Mouse (Mus musculus) limb, embryonic 13.5 days (tissue): ENCODE results near the gene Crybb1. TPM values are rescaled to one million over a fixed set of nuclear protein-coding genes. Genes with fewer than 3 reads are reported as not detected.

Source experiments
- ATAC-seq: fragments of 200-750 bp; cut with Nextera tagmentation; 2 replicates; pipeline ENCODE4 v1.8.0; 2017; ENCODE audit warnings: low read depth, moderate number of reproducible peaks, moderate TSS enrichment; ENCODE audit not compliant: low FRiP score
- H3K27ac ChIP-seq: fragments of 300-500 bp; sonication (generic); 2 replicates; pipeline ENCODE4 v1.5.1; 2015; ENCODE audit warnings: inconsistent platforms, mild to moderate bottlenecking, moderate library complexity
- H3K27me3 ChIP-seq: fragments of 300-500 bp; sonication (generic); 2 replicates; pipeline ENCODE4 v1.6.1; 2015; ENCODE audit warnings: mild to moderate bottlenecking, inconsistent platforms
- H3K36me3 ChIP-seq: fragments of 300-500 bp; sonication (generic); 2 replicates; pipeline ENCODE4 v1.6.1; 2015; ENCODE audit warnings: inconsistent platforms, mild to moderate bottlenecking, moderate library complexity
- H3K4me1 ChIP-seq: fragments of 300-500 bp; sonication (generic); 2 replicates; pipeline ENCODE4 v1.6.1; 2015; ENCODE audit warnings: inconsistent platforms
- H3K4me2 ChIP-seq: fragments of 300-500 bp; sonication (generic); replicated peaks from 2 replicates; pipeline ENCODE4 v1.6.1; 2015; ENCODE audit warnings: inconsistent platforms, mild to moderate bottlenecking, moderate library complexity
- H3K4me3 ChIP-seq: fragments of 300-500 bp; sonication (generic); 2 replicates; pipeline ENCODE4 v1.5.1; 2015; ENCODE audit warnings: moderate library complexity, mild to moderate bottlenecking, inconsistent platforms
- H3K9ac ChIP-seq: fragments of 300-500 bp; sonication (generic); 2 replicates; pipeline ENCODE4 v1.6.1; 2015; ENCODE audit warnings: mild to moderate bottlenecking, inconsistent platforms
- H3K9me3 ChIP-seq: fragments of 300-500 bp; sonication (generic); 2 replicates; pipeline ENCODE4 v1.6.1; 2016; ENCODE audit warnings: inconsistent platforms
- whole genome bisulfite sequencing: fragments of 180-500 bp; shearing (Covaris S2); methylation state at CpG from one replicate; pipeline ENCODE4 v1.1.7; 2015; 5-methylcytosine and 5-hydroxymethylcytosine counted together
- polyA plus RNA-seq: library from polyadenylated mRNA; unstranded; fragments of >200 nt; fragmentation: Nextera tagmentation; extraction: Ambion mirVana; gene quantifications from 2 replicates; pipeline ENCODE4 v1.2.1, GENCODE M21; 2015

The Crybb1 gene
- polyA plus RNA-seq, 1 experiment from 2014 or later, result 1.5 TPM

DNA sequence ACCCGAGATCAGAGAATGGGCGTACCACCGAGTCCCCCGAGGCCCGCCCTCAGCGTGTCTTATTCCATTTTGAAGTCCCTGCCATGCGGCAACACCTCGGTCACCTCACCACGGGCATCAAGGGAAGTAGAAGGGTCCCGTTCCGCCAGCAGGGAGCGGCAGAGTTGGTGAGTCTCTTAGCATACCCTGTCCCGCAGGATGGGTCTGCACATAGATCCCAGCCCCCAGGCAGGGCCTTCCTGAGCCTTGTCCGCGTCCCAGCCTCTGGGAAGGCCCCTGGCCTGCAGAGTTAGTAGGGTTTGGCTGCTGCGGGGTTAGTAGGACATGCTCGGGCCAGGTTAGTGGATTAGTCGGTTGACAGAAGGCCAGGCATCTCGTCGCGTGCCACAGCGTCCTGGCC lies 38.6 kb upstream of the Crybb1 start:
- 54% methylated on average over 22 of the region's 22 CpGs for WGBS
- Histone ChIP-seq H3K4me1 (peaks cover 35% of the 10 kb centered on the region), H3K27ac (no peak overlapping the region), H3K36me3 (peaks cover 6% of the 10 kb centered on the region; the same call in 1 of the 2 replicates), H3K9ac (no peak overlapping the region), H3K4me2 (no peak overlapping the region), H3K4me3 (no peak overlapping the region), H3K27me3 (peaks cover 18% of the 10 kb centered on the region), H3K9me3 (no peaks in the 10 kb centered on the region)
- ATAC-seq, result no peak

DNA sequence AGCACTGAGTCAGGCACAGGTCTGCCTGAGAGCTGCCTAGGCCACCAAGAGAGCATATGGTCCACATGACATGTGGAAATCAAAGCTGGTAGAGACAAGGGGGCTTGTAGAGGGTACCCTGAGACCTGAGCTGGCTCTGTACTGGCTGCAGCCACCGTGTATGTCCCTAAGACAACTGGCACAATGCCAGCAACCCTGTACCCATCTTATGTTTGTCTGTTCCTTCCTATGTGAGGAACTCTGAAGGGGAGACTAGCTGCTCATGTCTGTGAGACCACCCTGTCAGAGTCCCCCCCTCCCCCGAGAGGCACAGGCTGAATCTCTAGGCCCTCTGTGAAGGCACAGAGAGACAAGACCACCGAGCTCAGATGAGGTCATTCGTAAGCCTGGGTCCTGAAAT lies 36.9 kb upstream of the Crybb1 start:
- Histone ChIP-seq H3K9ac (no peak overlapping the region), H3K27me3 (peaks cover 18% of the 10 kb centered on the region)

DNA sequence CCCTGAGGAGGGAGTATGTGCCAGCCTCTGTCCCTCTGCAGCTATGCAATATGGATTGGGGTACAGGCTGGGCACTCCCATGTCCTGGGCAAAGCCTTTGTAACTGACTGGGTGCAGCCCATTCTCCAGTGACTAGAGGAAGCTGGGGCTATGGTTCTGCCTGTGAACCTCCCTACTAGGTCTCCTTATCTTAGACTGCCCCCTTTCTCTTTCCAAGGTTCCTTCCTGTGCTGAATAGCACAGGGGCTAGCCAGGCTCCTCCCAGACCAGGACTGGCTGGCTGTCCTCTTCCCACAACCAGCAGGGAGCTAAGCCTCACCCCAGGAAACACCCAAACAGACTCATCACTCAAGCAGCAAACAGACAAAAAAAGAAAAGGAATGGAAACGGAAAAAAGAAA lies 36.2 kb upstream of the Crybb1 start:
- Histone ChIP-seq H3K27me3 (peaks cover 22% of the 10 kb centered on the region), H3K4me2 (no peak overlapping the region), H3K9ac (no peak overlapping the region), H3K4me1 (peaks cover 21% of the 10 kb centered on the region), H3K9me3 (no peaks in the 10 kb centered on the region), H3K4me3 (no peak overlapping the region), H3K27ac (no peak overlapping the region), H3K36me3 (peaks cover 14% of the 10 kb centered on the region)
- WGBS, result 46% methylated on average over 1 of the region's 1 CpGs
- no peak for ATAC-seq

More for the DNA sequence above, 36.9 kb upstream of the Crybb1 start:
- no peak overlapping the region for H3K4me3 ChIP-seq
- no peak for ATAC-seq
- WGBS, result 70% methylated on average over 4 of the region's 4 CpGs
- H3K9me3 ChIP-seq, result no peaks in the 10 kb centered on the region
- peaks cover 14% of the 10 kb centered on the region for H3K36me3 ChIP-seq
- H3K4me1 ChIP-seq, result peaks cover 29% of the 10 kb centered on the region
- no peak overlapping the region for H3K27ac ChIP-seq
- H3K4me2 ChIP-seq, result no peak overlapping the region

DNA sequence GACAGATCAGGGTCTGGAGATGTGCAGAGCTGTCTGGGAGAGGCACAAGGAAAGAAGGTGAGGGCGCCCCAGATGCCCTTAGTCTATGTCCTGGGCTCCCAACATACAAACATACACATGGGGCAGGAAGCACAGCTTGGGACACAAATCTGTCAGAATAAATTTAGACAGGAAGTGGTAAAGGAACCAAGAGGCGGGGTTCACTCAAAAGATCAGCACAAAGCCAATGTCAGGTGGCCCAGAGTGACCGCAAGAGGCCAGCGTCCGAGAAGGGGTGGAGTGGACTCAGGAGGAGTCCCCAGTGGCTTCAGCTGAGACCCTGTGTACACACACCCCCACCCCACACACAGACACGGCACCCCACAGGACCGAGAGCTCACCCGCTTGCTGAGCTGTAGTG lies 35.4 kb upstream of the Crybb1 start:
- peaks cover 14% of the 10 kb centered on the region for H3K36me3 ChIP-seq
- no peaks in the 10 kb centered on the region for H3K9me3 ChIP-seq
- peaks cover 17% of the 10 kb centered on the region for H3K4me1 ChIP-seq
- ATAC-seq, result no peak
- H3K4me3 ChIP-seq, result no peak overlapping the region
- H3K27ac ChIP-seq, result no peak overlapping the region
- peaks cover 30% of the 10 kb centered on the region for H3K27me3 ChIP-seq
- no peak overlapping the region for H3K4me2 ChIP-seq
- 84% methylated on average over 8 of the region's 8 CpGs for WGBS
- no peak overlapping the region for H3K9ac ChIP-seq

DNA sequence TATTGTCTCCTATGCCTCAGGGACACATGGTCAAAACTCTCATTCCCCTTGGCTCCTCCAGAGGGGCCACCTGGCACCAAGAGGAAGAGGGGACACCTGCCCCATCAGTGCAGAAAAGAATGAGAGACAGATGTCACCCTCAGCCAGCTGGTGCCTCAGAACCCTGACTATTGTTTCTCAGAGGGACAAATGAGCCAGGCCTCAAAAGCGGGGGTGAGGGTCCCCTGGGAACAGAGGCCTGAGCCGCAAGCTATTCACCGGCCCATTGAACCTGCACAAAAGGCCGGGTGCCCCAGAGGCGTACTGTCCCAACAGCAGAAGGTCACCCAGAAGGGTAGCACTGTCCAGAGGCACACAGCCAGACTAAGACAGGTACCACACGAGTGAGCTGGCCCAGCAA lies 30.0 kb upstream of the Crybb1 start:
- H3K4me1 ChIP-seq, result peaks cover 38% of the 10 kb centered on the region
- H3K27ac ChIP-seq, result no peak overlapping the region
- H3K9me3 ChIP-seq, result no peaks in the 10 kb centered on the region
- no peak for ATAC-seq
- peaks cover 14% of the 10 kb centered on the region for H3K36me3 ChIP-seq
- H3K4me2 ChIP-seq, result no peak overlapping the region
- H3K9ac ChIP-seq, result no peak overlapping the region
- 74% methylated on average over 6 of the region's 6 CpGs for WGBS
- H3K4me3 ChIP-seq, result no peak overlapping the region
- peaks cover 66% of the 10 kb centered on the region for H3K27me3 ChIP-seq

DNA sequence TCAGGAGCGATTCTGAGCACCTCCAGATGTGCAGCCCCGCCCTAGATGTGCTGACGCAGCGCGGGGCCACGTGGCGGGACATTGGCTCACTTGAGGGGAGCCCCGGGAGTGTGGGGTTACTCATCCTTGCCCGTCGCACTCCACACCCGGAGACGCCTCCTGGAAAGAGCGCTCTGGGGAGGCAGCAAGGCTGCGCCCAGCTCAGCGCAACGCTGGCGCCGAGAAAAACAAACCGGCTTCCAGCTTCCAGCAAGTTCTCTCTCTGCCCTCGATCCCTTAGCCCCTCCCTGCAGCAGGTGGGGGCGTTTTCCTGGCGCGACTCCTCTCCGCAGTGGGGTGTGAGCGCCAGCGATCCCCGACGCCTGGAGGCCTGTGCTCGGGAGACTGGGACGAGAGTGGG lies 28.3 kb upstream of the Crybb1 start:
- peaks cover 38% of the 10 kb centered on the region for H3K4me1 ChIP-seq
- peaks cover 82% of the 10 kb centered on the region for H3K27me3 ChIP-seq
- H3K9ac ChIP-seq, result peak overlapping the region; percentile 69
- no peaks in the 10 kb centered on the region for H3K9me3 ChIP-seq
- peaks cover 6% of the 10 kb centered on the region for H3K36me3 ChIP-seq
- peak overlapping the region; percentile 54 for H3K4me3 ChIP-seq
- peak overlapping the region; percentile 86 for H3K4me2 ChIP-seq
- 2% methylated on average over 30 of the region's 30 CpGs for WGBS
- ATAC-seq, result peak; percentile 17; the same call in 1 of the 2 replicates
- no peak overlapping the region for H3K27ac ChIP-seq

DNA sequence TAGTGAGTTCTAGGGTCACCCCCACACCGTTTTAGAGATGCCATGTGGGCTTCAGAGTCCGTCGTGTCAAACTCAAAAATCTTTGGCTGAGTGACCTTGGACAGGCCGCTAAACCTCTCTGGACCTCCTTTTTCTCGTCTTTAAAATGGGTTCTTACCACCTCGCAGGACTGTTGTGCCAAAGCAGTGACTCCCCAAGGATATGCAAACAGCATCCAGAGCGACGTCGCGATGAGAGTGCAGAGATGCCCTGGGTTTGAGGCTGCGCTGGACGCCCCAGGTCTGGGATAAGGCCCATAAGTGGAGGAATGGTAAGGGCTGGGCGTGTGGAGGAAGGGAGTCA lies 27.7 kb upstream of the Crybb1 start:
- H3K36me3 ChIP-seq, result peaks cover under 1% of the 10 kb centered on the region
- WGBS, result 2% methylated on average over 13 of the region's 13 CpGs
- ATAC-seq, result no peak
- H3K9ac ChIP-seq, result peak overlapping the region; percentile 69
- peaks cover 38% of the 10 kb centered on the region for H3K4me1 ChIP-seq
- no peaks in the 10 kb centered on the region for H3K9me3 ChIP-seq
- H3K27me3 ChIP-seq, result peaks cover 82% of the 10 kb centered on the region
- H3K4me3 ChIP-seq, result peak overlapping the region; percentile 54
- no peak overlapping the region for H3K27ac ChIP-seq
- peak overlapping the region; percentile 86 for H3K4me2 ChIP-seq

DNA sequence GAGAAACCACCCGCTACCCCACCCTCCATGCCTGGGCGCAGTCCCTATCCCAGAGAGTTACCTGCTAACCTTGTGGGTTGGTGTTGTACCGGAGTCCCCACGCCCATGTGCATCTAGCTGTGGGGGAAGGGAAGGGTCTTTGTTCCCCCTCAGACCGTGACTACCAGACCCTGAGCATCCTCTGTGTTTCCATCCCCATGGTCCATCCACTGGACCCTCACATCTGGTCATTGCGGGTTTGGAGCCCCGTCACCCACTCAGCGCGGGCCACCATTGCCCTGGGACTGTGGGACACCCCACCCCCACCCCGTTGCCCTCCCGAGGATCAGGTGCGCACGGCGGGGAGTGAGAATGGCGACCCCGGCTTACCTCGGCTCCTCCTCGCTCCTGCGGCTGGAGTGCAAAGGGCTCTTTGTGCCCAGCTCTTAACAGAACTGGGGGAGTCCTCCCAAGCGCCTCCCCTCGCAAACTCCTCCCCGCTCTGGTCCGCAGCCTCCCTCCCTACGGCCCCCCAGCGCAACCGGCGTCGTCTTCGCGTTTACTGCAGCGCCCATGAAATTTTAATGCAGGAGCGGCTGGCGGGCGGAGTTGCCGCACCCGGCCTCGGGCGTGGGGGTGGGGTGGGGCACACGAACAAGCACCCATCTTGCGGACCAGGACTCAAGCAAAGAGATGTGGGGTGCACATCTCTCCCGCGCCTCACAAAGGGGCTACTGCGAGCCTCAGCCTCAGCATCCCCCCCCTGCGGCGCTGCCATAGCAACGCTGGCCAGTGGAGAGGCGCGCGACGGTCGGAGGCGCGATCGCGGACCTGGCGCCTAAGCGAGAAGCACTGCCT lies 27.2 kb upstream of the Crybb1 start:
- no peaks in the 10 kb centered on the region; the same call in 1 of the 2 replicates for H3K36me3 ChIP-seq
- ATAC-seq, result peak; percentile 60
- peak overlapping the region; percentile 69 for H3K9ac ChIP-seq
- H3K4me1 ChIP-seq, result peaks cover 38% of the 10 kb centered on the region
- no peak overlapping the region for H3K27ac ChIP-seq
- peak overlapping the region; percentile 86 for H3K4me2 ChIP-seq
- peak overlapping the region; percentile 54 for H3K4me3 ChIP-seq
- H3K9me3 ChIP-seq, result no peaks in the 10 kb centered on the region
- 1% methylated on average over 57 of the region's 57 CpGs for WGBS
- H3K27me3 ChIP-seq, result peaks cover 82% of the 10 kb centered on the region

DNA sequence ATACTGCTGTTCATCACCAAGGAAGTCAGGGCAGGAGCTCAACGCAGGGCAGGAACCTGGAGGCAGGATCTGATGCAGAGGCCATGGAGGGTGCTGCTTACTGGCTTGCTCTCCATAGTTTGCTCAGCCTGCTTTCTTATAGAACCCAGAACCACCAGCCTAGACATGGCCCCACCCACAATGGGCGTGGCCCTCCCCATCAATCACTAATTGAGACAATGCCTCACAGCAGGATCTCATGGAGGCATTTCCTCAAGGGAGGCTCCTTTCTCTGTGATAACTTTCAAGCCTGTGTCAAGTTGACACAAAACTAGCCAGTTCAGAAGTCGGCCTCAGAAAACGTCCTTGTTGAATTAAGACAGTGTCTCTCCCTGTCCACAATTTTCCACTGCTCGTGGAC lies 19.8 kb upstream of the Crybb1 start:
- no peak overlapping the region for H3K27ac ChIP-seq
- no peak overlapping the region for H3K4me2 ChIP-seq
- ATAC-seq, result no peak
- H3K9ac ChIP-seq, result no peak overlapping the region
- H3K4me1 ChIP-seq, result peaks cover 10% of the 10 kb centered on the region
- no peaks in the 10 kb centered on the region for H3K9me3 ChIP-seq
- no peak overlapping the region for H3K4me3 ChIP-seq
- peaks cover 58% of the 10 kb centered on the region for H3K27me3 ChIP-seq
- no peaks in the 10 kb centered on the region for H3K36me3 ChIP-seq
- WGBS, result 74% methylated on average over 5 of the region's 5 CpGs

DNA sequence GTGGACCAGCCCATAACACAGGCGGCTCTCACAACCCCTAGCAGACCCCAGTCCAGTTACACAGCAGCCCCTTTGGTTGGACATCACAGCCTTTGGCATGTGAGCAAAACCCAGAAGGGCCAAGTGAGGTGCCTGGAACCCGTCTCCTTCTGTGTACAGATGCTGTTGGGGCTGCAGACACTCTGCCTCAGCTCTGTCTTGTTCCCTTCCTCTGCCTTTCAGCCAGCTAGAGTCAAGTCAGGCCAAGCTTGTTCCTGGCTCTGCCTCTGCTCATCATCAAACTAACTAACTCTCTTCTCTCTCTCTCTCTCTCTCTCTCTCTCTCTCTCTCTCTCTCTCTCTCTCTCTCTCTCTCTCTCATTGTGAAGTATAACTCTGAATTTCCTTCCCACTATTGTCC lies 19.0 kb upstream of the Crybb1 start:
- no peak overlapping the region for H3K4me2 ChIP-seq
- no peak overlapping the region for H3K9ac ChIP-seq
- H3K4me1 ChIP-seq, result peaks cover 10% of the 10 kb centered on the region
- no peak overlapping the region for H3K27ac ChIP-seq
- no peaks in the 10 kb centered on the region for H3K36me3 ChIP-seq
- H3K27me3 ChIP-seq, result peaks cover 49% of the 10 kb centered on the region
- no peak overlapping the region for H3K4me3 ChIP-seq
- ATAC-seq, result no peak
- H3K9me3 ChIP-seq, result no peaks in the 10 kb centered on the region
- WGBS, result 79% methylated on average over 2 of the region's 2 CpGs

DNA sequence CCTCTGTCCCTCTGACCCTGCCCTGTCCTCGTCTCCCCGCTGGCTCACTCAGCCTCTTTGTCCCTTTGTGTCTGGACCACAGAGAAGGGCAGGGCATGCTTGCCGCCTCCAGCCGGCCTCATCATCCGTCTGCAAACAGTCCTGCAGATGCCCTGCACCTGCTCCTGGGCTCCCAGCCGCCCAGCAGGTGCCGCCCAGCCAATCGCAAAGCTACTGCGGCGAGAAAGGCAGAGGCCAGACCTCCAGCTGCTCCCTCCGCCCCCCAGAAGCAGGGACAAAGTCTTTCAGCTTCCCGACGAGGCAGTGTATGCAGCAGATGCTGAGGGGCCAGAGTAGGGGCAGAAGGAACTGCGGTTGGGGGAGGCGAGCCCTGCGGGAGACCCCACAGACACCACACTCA lies 18.2 kb upstream of the Crybb1 start:
- no peaks in the 10 kb centered on the region for H3K9me3 ChIP-seq
- H3K36me3 ChIP-seq, result no peaks in the 10 kb centered on the region
- H3K4me3 ChIP-seq, result no peak overlapping the region
- peak overlapping the region; percentile 46; the same call in 1 of the 2 replicates for H3K9ac ChIP-seq
- peaks cover 45% of the 10 kb centered on the region for H3K27me3 ChIP-seq
- peak; percentile 48 for ATAC-seq
- 2% methylated on average over 16 of the region's 16 CpGs for WGBS
- peaks cover 10% of the 10 kb centered on the region for H3K4me1 ChIP-seq
- H3K4me2 ChIP-seq, result peak overlapping the region; percentile 43
- H3K27ac ChIP-seq, result no peak overlapping the region

DNA sequence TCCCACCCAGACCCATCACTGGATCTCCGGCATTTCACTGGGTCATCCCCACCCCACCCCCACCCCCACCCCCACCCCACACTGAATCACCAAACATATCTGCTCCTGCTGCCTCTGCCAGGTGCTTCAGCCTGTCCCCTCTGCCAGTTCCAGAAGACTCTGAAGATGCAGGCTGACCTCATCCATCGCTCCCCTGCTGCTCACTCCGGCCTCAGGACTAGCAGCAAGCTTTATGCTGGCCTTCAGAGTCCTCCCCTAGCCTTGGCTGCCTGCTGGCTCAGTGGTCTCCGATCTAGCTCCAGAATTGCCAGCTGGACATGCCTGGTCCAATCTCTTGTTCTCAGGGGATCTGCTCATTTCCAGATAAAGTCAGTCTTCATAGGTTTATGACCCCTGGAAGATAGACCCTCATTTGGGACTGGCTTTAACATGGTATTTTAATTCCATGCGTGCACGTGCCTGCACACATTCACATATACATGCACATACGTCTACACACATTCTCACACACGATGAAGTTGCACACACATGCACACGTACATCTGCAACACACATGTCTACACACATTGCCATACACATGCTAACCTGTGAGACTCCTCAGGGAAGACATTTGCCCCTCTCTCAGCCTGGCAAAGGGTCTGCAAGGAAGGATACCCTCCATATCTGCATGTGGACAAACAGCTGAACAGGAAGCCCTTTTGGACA lies 17.6 kb upstream of the Crybb1 start:
- Histone ChIP-seq H3K27me3 (peaks cover 45% of the 10 kb centered on the region), H3K36me3 (no peaks in the 10 kb centered on the region), H3K4me2 (peak overlapping the region; percentile 43; the same call in 1 of the 2 replicates), H3K27ac (no peak overlapping the region), H3K9ac (no peak overlapping the region), H3K4me1 (peaks cover 10% of the 10 kb centered on the region), H3K4me3 (no peak overlapping the region), H3K9me3 (no peaks in the 10 kb centered on the region)
- WGBS, result 57% methylated on average over 9 of the region's 9 CpGs
- no peak for ATAC-seq
